Mouse (Mus musculus) heart, postnatal 0 days (tissue): ENCODE results near the gene Tex37.

Experiments
- CTCF ChIP-seq: IDR thresholded peaks from 2 replicates; pipeline ENCODE4 v1.5.1; 2016; ENCODE audit warnings: antibody characterized with exemption, control low read depth, low read depth
- EP300 ChIP-seq: IDR thresholded peaks from 2 replicates; pipeline ENCODE4 v1.6.1; 2016; ENCODE audit warnings: antibody characterized with exemption, low read depth

DNA sequence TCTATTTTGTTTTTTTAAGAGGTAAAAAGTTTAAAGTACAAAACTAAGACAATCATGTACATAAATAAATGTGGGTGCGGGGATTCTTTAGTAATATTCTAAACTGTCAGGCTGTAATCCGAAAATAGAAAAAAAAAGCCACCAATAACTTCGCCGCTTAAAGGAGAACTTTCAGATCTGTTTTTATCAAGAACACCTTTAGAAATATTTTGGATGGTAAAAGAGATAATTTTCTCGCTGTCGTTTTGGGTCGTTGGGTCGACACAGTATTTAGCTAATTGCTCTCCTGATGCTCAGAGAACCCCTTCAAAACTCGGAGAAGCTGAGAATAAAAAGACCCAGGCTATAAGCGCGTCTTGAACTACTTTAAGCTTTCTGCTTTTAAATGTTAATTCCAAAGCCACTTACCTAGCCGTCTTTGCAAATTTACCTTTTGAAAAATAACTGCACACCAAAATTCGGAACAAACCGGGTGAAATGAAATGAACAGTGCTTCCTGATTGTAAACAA lies 36.6 kb upstream of the Tex37 start:
- TF ChIP-seq CTCF (no peak), EP300 (no peak)
